Mouse (Mus musculus) liver, adult 2 months (tissue): ENCODE results near the gene Zfp113. TPM values are rescaled to one million over a fixed set of nuclear protein-coding genes. Genes with fewer than 3 reads are reported as not detected.

Experiments
- DNase-seq: peaks from one replicate; pipeline ENCODE4 v3.0.0-alpha.2; 2011; ENCODE audit warnings: low read depth, low spot score; ENCODE audit errors: extremely low read depth
- H3K27ac ChIP-seq: fragments of 200-500 bp; replicated peaks from 2 replicates; pipeline ENCODE4 v1.5.1; 2012; ENCODE audit warnings: low read depth, mild to moderate bottlenecking, control low read depth, inconsistent platforms, low read length; ENCODE audit not compliant: insufficient read depth
- H3K27me3 ChIP-seq: fragments of 200-500 bp; 2 replicates; pipeline ENCODE4 v1.6.1; 2012; ENCODE audit warnings: mild to moderate bottlenecking, moderate library complexity, low read length, inconsistent platforms; ENCODE audit not compliant: control insufficient read depth, insufficient read depth
- H3K36me3 ChIP-seq: fragments of 200-500 bp; 2 replicates; pipeline ENCODE4 v1.6.1; 2012; ENCODE audit warnings: low read length, inconsistent platforms; ENCODE audit not compliant: control insufficient read depth, insufficient read depth
- H3K4me1 ChIP-seq: fragments of 200-500 bp; 2 replicates; pipeline ENCODE4 v1.6.1; 2011; ENCODE audit warnings: low read length; ENCODE audit not compliant: control insufficient read depth, insufficient read depth
- H3K4me3 ChIP-seq: fragments of 200-500 bp; 2 replicates; pipeline ENCODE4 v1.5.1; 2011; ENCODE audit warnings: low read depth, mild to moderate bottlenecking, control low read depth, low read length, moderate library complexity; ENCODE audit not compliant: insufficient read depth
- H3K79me2 ChIP-seq: fragments of 200-500 bp; 2 replicates; pipeline ENCODE4 v1.6.1; 2012; ENCODE audit warnings: inconsistent platforms, mild to moderate bottlenecking, low read length, moderate library complexity; ENCODE audit not compliant: control insufficient read depth, insufficient read depth
- H3K9ac ChIP-seq: fragments of 200-500 bp; 2 replicates; pipeline ENCODE4 v1.6.1; 2012; ENCODE audit warnings: low read depth, mild to moderate bottlenecking, control low read depth, inconsistent platforms, low read length
- CTCF ChIP-seq: fragments of 200-500 bp; IDR thresholded peaks from 2 replicates; pipeline ENCODE4 v1.5.1; 2011; ENCODE audit warnings: low read depth, low read length, control low read depth
- POLR2A ChIP-seq: fragments of 200-500 bp; IDR thresholded peaks from 2 replicates; pipeline ENCODE4 v1.6.1; 2011; ENCODE audit warnings: low read length, control low read depth; ENCODE audit not compliant: insufficient read depth; ENCODE audit errors: extremely low read depth
- WGBS: fragments of 180-500 bp; shearing (Covaris S2); methylation state at CpG from one replicate; pipeline ENCODE4 v1.1.7; 2018; 5-methylcytosine and 5-hydroxymethylcytosine counted together
- polyA plus RNA-seq: library from polyadenylated mRNA; depleted of rRNA; stranded (reverse); fragments of >200 nt; gene quantifications from 2 replicates; pipeline ENCODE4 v1.2.3, GENCODE M21; 2012
- total RNA-seq: library from RNA; depleted of rRNA; stranded (reverse); fragments of >200 nt; gene quantifications from 2 replicates; pipeline ENCODE4 v1.2.3, GENCODE M21; 2014

Gene Zfp113
- total and polyA plus RNA-seq, 2 experiments: 3.8 to 4.2 TPM

DNA sequence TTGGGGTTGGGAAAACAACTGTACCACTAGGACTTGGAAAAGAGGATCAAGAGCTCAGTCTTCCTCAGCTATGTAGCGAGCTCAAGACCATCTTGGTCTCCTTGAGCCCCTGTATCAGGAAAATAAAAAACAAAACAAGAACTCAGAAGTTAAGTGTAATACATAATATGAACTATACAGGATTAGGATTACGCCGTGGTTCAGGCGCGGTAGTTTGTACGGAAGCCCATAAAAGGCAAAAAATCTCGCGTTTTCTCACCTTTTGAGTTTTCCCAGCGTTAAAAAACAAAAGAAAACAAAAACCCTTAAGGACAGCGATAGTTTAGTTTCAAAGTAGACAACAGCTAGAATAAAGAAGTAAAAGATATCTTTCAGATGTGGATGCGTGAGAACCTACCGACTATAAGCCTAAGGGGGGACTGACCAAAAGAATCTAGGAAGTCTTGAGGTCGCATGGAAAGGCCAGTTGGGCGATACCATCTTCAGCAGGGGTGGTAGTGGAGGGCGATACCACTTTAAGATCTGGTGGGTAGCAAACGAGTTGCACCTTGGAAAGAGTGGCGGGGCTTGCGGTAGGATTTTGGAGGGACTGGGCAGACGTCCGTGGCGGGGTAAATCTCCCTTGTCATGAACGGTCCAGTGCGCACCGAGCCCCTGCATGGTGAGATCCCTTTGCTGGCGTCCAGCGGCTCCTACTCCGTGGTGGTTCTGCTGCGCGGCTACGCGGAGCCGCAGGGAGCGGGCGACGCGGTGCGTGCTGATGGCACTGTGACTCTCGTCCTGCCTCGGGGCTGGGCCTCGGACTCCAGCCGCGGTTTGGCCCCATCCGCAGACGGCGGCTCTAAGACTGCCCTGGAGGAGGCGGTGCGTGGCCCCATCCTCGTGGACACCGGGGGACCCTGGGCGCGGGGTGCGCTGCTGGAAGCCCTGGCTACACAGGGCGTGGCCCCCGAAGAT is 38.5 kb upstream of the Zfp113 start, which contains the start of gene Mblac1:
TSS of gene Mblac1 (plus strand) at position 544 of the 957 bp plus-strand sequence.
- no peaks in the 10 kb centered on the region for H3K79me2 ChIP-seq
- peak within 1 kb of the TSS; percentile 76 for H3K9ac ChIP-seq
- no peaks in the 10 kb centered on the region for H3K27me3 ChIP-seq
- DNase-seq: peak; percentile 92
- H3K4me1 ChIP-seq: peaks cover 7% of the 10 kb centered on the region; the same call in 1 of the 2 replicates
- no peaks in the 10 kb centered on the region for H3K36me3 ChIP-seq
- TF ChIP-seq POLR2A: 0 out of 2 replicates have a peak, but pooled peaks have one; percentile 47
- TF ChIP-seq CTCF: no peak
- 6% methylated on average over 54 of the region's 54 CpGs for WGBS
- H3K27ac ChIP-seq: peak within 1 kb of the TSS; percentile 39
- peak within 1 kb of the TSS; percentile 59 for H3K4me3 ChIP-seq

DNA sequence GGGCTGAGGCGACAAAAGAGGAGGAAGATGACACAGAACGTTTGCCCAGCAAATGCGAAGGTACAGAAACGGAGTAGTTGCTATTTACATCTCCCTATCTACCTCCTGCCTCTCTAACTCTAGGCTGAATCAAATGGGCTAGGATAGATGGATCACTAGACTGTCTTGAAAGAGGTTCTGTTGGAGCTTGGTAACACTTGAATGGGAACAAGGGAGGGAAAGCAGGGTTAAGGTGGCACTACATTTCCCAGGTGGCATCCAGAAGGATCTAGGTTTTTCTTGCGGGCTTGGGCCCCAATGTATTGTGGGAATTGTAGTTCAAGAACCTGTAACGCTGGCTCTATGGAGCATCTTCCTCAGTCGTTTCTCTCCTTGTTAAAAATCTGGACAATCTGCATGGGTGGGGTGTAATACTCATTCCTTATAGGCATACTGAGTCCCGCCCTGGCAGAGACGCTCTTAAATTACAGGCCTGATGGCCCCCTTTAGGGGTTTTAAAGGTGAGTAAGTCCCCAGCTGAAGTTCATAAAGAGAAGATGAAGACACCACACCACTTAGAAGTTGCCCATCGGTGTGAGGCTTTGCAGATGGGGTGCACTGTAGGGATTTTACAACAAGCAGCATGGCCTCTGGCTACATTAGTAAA is 32.2 kb upstream of the Zfp113 start:
- no peaks in the 10 kb centered on the region for H3K36me3 ChIP-seq
- no peaks in the 10 kb centered on the region for H3K27me3 ChIP-seq
- peak; percentile 86 for DNase-seq
- 0% methylated on average over 10 of the region's 10 CpGs for WGBS
- H3K9ac ChIP-seq: peak overlapping the region; percentile 87
- peak overlapping the region; percentile 65 for H3K4me3 ChIP-seq
- H3K79me2 ChIP-seq: no peaks in the 10 kb centered on the region
- H3K4me1 ChIP-seq: peaks cover 5% of the 10 kb centered on the region
- peak overlapping the region; percentile 91 for H3K27ac ChIP-seq
- TF ChIP-seq CTCF (no peak), POLR2A (no peak)

DNA sequence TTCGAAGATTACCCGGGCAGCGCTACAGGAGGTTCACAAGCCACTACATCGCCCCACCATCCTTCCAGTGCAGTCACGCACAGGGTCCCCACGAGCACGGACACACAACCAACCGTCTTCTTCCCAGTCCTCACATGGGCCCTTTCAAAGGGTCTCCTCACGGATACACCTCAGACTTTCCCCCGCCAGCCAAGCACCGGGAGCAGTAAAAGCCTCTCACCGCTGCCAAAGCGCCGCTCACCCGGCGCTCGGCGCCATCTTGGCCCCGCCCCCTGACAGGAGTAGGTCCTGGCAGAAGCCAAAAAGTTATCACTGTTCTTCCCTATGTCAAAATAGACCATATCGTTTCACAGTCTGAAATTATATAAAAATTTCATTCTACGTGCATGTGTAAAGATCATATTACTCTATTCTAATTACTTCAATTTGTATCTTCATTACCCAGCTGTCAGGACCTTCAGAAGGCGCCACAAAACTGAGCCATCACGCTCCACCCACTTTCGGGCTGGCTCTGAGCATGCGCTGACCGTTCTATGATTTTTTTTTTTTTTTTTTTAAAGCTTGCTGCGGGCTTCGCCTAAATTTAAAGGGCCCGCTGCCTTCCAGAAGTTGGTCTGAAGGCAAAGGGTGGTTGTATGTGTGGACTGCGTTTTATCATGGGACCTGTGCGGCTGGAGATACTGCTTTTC is 31.6 kb upstream of the Zfp113 start, which contains the start of the genes Taf6 and Cnpy4:
TSS of gene Taf6 (minus strand) at position 502 of the 689 bp plus-strand sequence.
TSS of gene Cnpy4 (plus strand) at position 536 of the 689 bp plus-strand sequence.
- Histone ChIP-seq H3K9ac (peak within 1 kb of the TSS; percentile 87), H3K4me1 (peaks cover 5% of the 10 kb centered on the region), H3K36me3 (no peaks in the 10 kb centered on the region), H3K4me3 (peak within 1 kb of the TSS; percentile 65), H3K27ac (peak within 1 kb of the TSS; percentile 91), H3K79me2 (no peaks in the 10 kb centered on the region), H3K27me3 (no peaks in the 10 kb centered on the region)
- TF ChIP-seq POLR2A (peak; percentile 88), CTCF (no peak)
- peak; percentile 85 for DNase-seq
- WGBS: under 1% methylated on average over 31 of the region's 31 CpGs

DNA sequence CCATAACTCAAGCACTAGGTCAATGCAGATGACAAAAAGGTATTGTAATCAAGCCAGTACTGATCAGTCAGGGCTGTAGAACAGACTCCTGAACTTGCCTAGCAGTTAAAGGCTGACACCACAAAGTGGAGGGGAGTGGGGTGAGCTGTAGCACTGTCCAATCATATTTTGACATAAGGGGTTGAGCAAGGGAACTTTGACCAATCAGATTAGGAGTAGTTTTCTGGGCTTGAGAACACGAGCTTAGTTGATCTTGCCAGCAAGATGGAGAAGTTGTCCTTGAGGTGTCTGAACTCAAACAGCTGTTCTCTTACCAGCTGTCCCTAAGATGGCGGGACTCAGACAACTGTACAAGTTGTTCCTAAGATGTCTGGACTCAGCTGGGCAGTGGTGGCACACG is 17.7 kb upstream of the Zfp113 start:
- Histone ChIP-seq H3K79me2 (no peaks in the 10 kb centered on the region; the same call in 1 of the 2 replicates), H3K27me3 (no peaks in the 10 kb centered on the region), H3K36me3 (peaks cover 10% of the 10 kb centered on the region), H3K4me3 (no peak overlapping the region), H3K9ac (no peak overlapping the region), H3K4me1 (peaks cover 2% of the 10 kb centered on the region; the same call in 1 of the 2 replicates), H3K27ac (no peak overlapping the region)
- 76% methylated on average over 3 of the region's 3 CpGs for WGBS
- no peak for DNase-seq
- TF ChIP-seq CTCF (no peak), POLR2A (no peak)
